Mouse (Mus musculus) hindbrain, embryonic 13.5 days (tissue): Measurements from ENCODE around the gene Gm20696. TPM values are rescaled to one million over a fixed set of nuclear protein-coding genes. Genes with fewer than 3 reads are reported as not detected.

ENCODE experiments used
- ATAC-seq: fragments of 200-750 bp; cut with Nextera tagmentation; 2 replicates; pipeline ENCODE4 v1.8.0; 2017; ENCODE audit warnings: moderate TSS enrichment; ENCODE audit not compliant: low FRiP score
- H3K27ac ChIP-seq: fragments of 300-500 bp; sonication (generic); 2 replicates; pipeline ENCODE4 v1.5.1; 2015; ENCODE audit warnings: inconsistent platforms, mild to moderate bottlenecking, moderate library complexity
- H3K27me3 ChIP-seq: fragments of 300-500 bp; sonication (generic); 2 replicates; pipeline ENCODE4 v1.6.1; 2015; ENCODE audit warnings: mild to moderate bottlenecking, inconsistent platforms
- H3K36me3 ChIP-seq: fragments of 300-500 bp; sonication (generic); 2 replicates; pipeline ENCODE4 v1.6.1; 2015; ENCODE audit warnings: mild to moderate bottlenecking, inconsistent platforms
- H3K4me1 ChIP-seq: fragments of 300-500 bp; sonication (generic); replicated peaks from 2 replicates; pipeline ENCODE4 v1.6.1; 2015; ENCODE audit warnings: inconsistent platforms
- H3K4me2 ChIP-seq: fragments of 300-500 bp; sonication (generic); 2 replicates; pipeline ENCODE4 v1.6.1; 2015; ENCODE audit warnings: inconsistent platforms, mild to moderate bottlenecking, moderate library complexity
- H3K4me3 ChIP-seq: fragments of 300-500 bp; sonication (generic); 2 replicates; pipeline ENCODE4 v1.5.1; 2015; ENCODE audit warnings: mild to moderate bottlenecking, inconsistent platforms
- H3K9ac ChIP-seq: fragments of 300-500 bp; sonication (generic); 2 replicates; pipeline ENCODE4 v1.6.1; 2015; ENCODE audit warnings: mild to moderate bottlenecking, inconsistent platforms
- H3K9me3 ChIP-seq: fragments of 300-500 bp; sonication (generic); 2 replicates; pipeline ENCODE4 v1.6.1; 2016; ENCODE audit warnings: inconsistent platforms
- WGBS: fragments of 180-500 bp; shearing (Covaris S2); methylation state at CpG from one replicate; pipeline ENCODE4 v1.1.7; 2015; 5-methylcytosine and 5-hydroxymethylcytosine counted together
- polyA plus RNA-seq: library from polyadenylated mRNA; unstranded; fragments of >200 nt; fragmentation: Nextera tagmentation; extraction: Ambion mirVana; gene quantifications from 2 replicates; pipeline ENCODE4 v1.2.1, GENCODE M21; 2015

Gene Gm20696
- polyA plus RNA-seq, 1 experiment from 2014 or later, result 2.7 TPM

DNA sequence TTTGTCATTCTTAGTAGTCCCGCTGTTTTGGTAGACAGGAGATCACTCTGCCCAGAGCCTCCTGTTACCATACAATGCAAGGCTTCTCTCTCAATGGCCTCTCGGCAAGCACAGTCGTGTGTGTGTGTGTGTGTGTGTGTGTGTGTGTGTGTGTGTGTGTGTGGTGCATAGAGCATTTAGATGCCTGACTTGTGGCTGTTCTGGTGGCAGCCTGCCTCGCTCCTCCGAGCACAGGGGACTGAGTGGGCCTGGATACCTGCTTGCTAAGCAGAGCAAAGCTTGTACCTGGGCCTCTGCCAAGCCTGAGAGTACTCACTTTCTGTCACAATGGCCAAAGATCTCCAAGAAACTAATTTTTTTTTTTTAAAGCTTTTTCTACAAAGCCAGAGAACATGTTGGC, 67.4 kb downstream of the Gm20696 start:
- H3K4me2 ChIP-seq, result peak overlapping the region; percentile 36; the same call in 1 of the 2 replicates

DNA sequence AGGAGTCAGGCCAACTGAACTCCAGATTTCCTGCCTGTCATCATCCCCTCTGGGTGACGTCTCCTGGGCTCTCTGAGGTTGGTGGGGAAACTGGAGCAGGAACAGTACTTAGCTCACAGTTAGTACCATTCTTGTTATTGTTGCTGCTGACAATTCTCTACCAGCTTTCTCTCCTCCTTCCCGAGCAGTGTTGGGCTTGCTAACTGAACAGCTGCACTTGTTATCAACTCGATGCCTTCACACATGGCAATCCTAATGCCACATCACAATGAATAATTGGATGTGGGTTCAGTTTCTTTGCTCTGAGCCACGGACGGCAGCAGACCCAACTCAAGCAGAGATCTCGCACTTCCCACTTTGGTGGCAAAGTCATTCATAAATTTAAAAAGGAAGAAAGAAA, 89.6 kb downstream of the Gm20696 start:
- Histone ChIP-seq H3K27ac (no peak overlapping the region), H3K4me3 (no peak overlapping the region), H3K9ac (no peak overlapping the region), H3K36me3 (no peaks in the 10 kb centered on the region), H3K9me3 (0 out of 2 replicates have a peak, but pooled peaks cover 4% of the 10 kb centered on the region), H3K4me2 (no peak overlapping the region), H3K4me1 (no peaks in the 10 kb centered on the region), H3K27me3 (no peaks in the 10 kb centered on the region)
- 69% methylated on average over 6 of the region's 6 CpGs for WGBS
- ATAC-seq, result no peak

More for the DNA sequence above, 67.4 kb downstream of the Gm20696 start:
- Histone ChIP-seq H3K36me3 (no peaks in the 10 kb centered on the region), H3K27me3 (peaks cover 19% of the 10 kb centered on the region), H3K4me3 (no peak overlapping the region), H3K9me3 (no peaks in the 10 kb centered on the region), H3K9ac (peak overlapping the region; percentile 59; the same call in 1 of the 2 replicates), H3K27ac (peak overlapping the region; percentile 35), H3K4me1 (peaks cover 11% of the 10 kb centered on the region)
- peak; percentile 82 for ATAC-seq
- WGBS, result 24% methylated on average over 5 of the region's 5 CpGs

DNA sequence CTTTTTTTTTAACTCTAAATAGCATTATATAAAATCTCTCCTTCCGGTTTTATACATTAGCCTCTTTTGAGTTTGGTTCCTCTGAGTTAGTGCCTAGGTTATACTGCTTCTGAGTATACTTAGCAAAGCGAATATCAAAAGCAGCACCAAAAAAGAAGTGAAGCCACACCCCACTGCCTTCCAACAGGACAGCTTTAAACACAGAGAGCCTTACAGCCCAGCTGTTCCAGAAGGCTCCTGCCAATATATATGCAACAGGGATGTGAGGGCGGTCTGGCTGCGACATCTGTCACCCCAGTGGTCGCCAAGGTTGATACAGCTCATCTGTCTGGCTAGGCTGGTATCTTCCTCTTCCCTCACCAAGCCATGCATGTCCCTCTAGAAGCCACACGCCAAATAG, 91.0 kb downstream of the Gm20696 start:
- H3K4me3 ChIP-seq, result no peak overlapping the region
- no peaks in the 10 kb centered on the region for H3K4me1 ChIP-seq
- no peak for ATAC-seq
- 78% methylated on average over 6 of the region's 6 CpGs for WGBS
- 0 out of 2 replicates have a peak, but pooled peaks cover 4% of the 10 kb centered on the region for H3K9me3 ChIP-seq
- no peak overlapping the region for H3K9ac ChIP-seq
- no peaks in the 10 kb centered on the region for H3K27me3 ChIP-seq
- H3K36me3 ChIP-seq, result no peaks in the 10 kb centered on the region
- no peak overlapping the region for H3K4me2 ChIP-seq
- no peak overlapping the region for H3K27ac ChIP-seq

DNA sequence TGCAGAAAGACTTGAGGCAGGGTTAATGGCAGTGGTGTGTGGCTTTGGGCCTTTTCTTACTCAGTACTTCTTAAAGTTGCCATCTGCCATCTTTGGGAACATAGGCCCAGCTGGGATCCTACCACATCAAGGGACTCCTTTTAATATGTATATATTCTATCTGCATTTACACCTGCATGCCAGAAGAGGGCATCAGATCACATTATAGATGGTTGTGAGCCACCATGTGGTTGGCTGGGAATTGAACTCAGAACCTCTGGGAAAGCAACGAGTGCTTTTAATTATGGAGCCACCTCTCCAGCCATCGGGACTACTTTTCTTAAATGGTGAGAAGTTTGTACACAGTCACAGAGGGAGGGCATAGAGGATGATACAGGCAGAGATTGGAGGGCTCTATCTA, 93.3 kb downstream of the Gm20696 start:
- Histone ChIP-seq H3K9ac (no peak overlapping the region), H3K27ac (no peak overlapping the region), H3K4me2 (no peak overlapping the region), H3K4me3 (no peak overlapping the region), H3K27me3 (no peaks in the 10 kb centered on the region), H3K4me1 (no peaks in the 10 kb centered on the region), H3K9me3 (0 out of 2 replicates have a peak, but pooled peaks cover 4% of the 10 kb centered on the region), H3K36me3 (no peaks in the 10 kb centered on the region)
- 91% methylated on average over 2 of the region's 2 CpGs for WGBS
- no peak for ATAC-seq

DNA sequence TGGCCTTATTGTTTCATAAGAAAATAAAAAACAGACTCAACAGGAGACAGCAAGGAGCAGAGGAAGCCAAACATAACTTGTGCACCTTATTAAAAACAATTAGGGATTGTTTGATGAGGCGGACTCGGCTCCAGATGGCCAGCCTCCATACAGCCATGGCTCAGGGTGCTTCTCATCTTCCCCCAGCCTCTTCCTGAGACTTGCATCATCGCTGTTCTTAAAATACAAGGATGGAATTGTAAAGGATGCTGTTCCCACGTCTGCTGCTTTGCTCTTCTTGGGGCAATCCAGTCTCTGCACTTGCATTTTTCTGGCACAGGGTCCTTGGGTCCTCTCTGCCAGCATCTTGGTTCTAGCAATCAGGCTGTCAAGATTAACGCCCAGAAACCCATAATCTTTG, 94.5 kb downstream of the Gm20696 start:
- Histone ChIP-seq H3K9ac (no peak overlapping the region), H3K4me3 (no peak overlapping the region), H3K27me3 (no peaks in the 10 kb centered on the region), H3K4me2 (no peak overlapping the region), H3K27ac (no peak overlapping the region), H3K36me3 (no peaks in the 10 kb centered on the region), H3K9me3 (0 out of 2 replicates have a peak, but pooled peaks cover 4% of the 10 kb centered on the region), H3K4me1 (no peaks in the 10 kb centered on the region)
- no peak for ATAC-seq
- 82% methylated on average over 5 of the region's 5 CpGs for WGBS

- H3K4me2 ChIP-seq, result no peak overlapping the region
- H3K4me1 ChIP-seq, result no peaks in the 10 kb centered on the region
- no peak overlapping the region for H3K27ac ChIP-seq
- no peaks in the 10 kb centered on the region for H3K27me3 ChIP-seq
- H3K9me3 ChIP-seq, result no peaks in the 10 kb centered on the region
- ATAC-seq, result no peak
- no peak overlapping the region for H3K4me3 ChIP-seq
- no peak overlapping the region for H3K9ac ChIP-seq
- H3K36me3 ChIP-seq, result no peaks in the 10 kb centered on the region
- 75% methylated on average over 8 of the region's 8 CpGs for WGBS
These were observed 99.7 kb downstream of the Gm20696 start for GRCm38 (mm10) chr6:99566921-99567320.

- 87% methylated on average over 3 of the region's 3 CpGs for WGBS
- H3K9ac ChIP-seq, result no peak overlapping the region
- no peak for ATAC-seq
These were observed 101.8 kb downstream of the Gm20696 start for GRCm38 (mm10) chr6:99564766-99565165.

GRCm38 (mm10) chr6:99556950-99557349, 109.6 kb downstream of the Gm20696 start:
- Histone ChIP-seq H3K9me3 (no peaks in the 10 kb centered on the region), H3K27me3 (no peaks in the 10 kb centered on the region)
- WGBS, result 87% methylated on average over 5 of the region's 5 CpGs

More at GRCm38 (mm10) chr6:99564766-99565165, 101.8 kb downstream of the Gm20696 start:
- Histone ChIP-seq H3K4me3 (no peak overlapping the region), H3K27ac (no peak overlapping the region), H3K36me3 (no peaks in the 10 kb centered on the region), H3K4me2 (no peak overlapping the region), H3K4me1 (no peaks in the 10 kb centered on the region), H3K9me3 (no peaks in the 10 kb centered on the region), H3K27me3 (no peaks in the 10 kb centered on the region)

DNA sequence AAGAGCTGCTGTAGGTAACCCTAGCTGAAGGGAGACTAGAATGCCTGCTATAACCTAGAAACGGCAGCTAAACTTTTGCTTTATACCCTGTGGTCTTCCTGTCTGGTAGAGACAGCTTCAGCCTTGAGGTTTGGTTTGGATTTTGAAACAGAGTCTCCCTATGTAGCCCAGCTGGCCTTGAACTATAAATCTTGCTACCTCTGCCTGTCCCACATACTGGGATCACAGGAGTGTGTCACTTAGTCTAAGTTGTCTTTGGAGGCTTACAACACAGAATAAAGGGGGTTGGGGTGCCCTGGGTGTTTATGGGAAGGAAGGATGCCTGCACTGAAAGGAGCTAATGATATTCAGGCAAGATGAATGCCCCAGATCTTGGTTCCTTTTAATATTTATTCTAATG, 113.8 kb downstream of the Gm20696 start:
- Histone ChIP-seq H3K4me3 (no peak overlapping the region), H3K4me2 (no peak overlapping the region), H3K9me3 (no peaks in the 10 kb centered on the region), H3K36me3 (0 out of 2 replicates have a peak, but pooled peaks cover 3% of the 10 kb centered on the region), H3K4me1 (no peaks in the 10 kb centered on the region), H3K27ac (no peak overlapping the region), H3K27me3 (no peaks in the 10 kb centered on the region), H3K9ac (no peak overlapping the region)
- WGBS, result 89% methylated on average over 1 of the region's 1 CpGs
- no peak for ATAC-seq

More at GRCm38 (mm10) chr6:99556950-99557349, 109.6 kb downstream of the Gm20696 start:
- Histone ChIP-seq H3K27ac (no peak overlapping the region), H3K36me3 (no peaks in the 10 kb centered on the region), H3K4me2 (no peak overlapping the region), H3K4me3 (no peak overlapping the region), H3K4me1 (no peaks in the 10 kb centered on the region), H3K9ac (no peak overlapping the region)
- no peak for ATAC-seq

DNA sequence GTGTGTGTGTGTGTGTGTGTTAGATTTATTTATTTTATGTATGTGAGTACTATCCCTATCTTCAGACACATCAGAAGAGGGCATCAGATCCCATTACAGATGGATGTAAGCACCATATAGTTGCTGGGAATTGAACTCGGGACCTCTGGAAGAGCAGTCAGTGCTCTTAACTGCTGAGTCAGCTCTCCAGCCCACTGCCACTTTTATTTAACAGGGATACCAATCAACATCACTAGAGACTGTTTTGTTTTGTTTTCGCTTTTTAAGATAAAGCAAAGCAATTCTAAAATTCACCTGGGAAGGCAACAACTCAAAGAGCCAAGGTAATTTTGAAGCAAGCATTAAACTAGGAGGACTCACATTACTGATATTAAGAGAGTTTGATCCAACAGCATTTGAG, 120.2 kb downstream of the Gm20696 start:
- Histone ChIP-seq H3K27ac (no peak overlapping the region), H3K27me3 (no peaks in the 10 kb centered on the region), H3K4me2 (no peak overlapping the region), H3K4me3 (no peak overlapping the region), H3K4me1 (no peaks in the 10 kb centered on the region), H3K9ac (no peak overlapping the region), H3K9me3 (no peaks in the 10 kb centered on the region), H3K36me3 (0 out of 2 replicates have a peak, but pooled peaks cover 3% of the 10 kb centered on the region)
- no peak for ATAC-seq
- WGBS, result 92% methylated on average over 2 of the region's 2 CpGs

- H3K27ac ChIP-seq, result no peak overlapping the region
- no peaks in the 10 kb centered on the region for H3K9me3 ChIP-seq
- H3K27me3 ChIP-seq, result no peaks in the 10 kb centered on the region
- WGBS, result 77% methylated on average over 6 of the region's 6 CpGs
- no peak overlapping the region for H3K4me3 ChIP-seq
- no peak for ATAC-seq
- 0 out of 2 replicates have a peak, but pooled peaks cover 3% of the 10 kb centered on the region for H3K36me3 ChIP-seq
- no peak overlapping the region for H3K9ac ChIP-seq
- no peak overlapping the region for H3K4me2 ChIP-seq
- H3K4me1 ChIP-seq, result no peaks in the 10 kb centered on the region
These were observed 121.2 kb downstream of the Gm20696 start for GRCm38 (mm10) chr6:99545437-99545836.

DNA sequence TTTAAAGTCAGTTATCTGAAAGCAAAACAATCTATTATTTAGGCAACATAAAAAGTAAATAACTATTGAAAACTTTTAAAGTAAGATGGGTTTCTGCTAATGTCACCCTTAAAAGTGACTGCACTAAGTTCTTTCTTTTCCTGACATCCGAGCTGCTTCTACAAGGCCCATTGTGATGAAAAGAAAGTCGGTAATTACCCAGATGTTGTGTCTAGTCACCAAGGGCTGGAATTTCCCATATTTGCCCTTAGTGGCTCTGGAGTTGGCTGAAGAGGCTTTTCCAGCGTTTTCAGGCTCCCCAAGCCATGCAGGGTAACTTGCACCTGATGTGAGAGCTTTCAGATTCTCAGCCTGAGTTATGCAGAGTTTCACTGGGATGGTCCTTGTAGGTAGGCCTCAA, 125.5 kb downstream of the Gm20696 start:
- no peaks in the 10 kb centered on the region for H3K9me3 ChIP-seq
- no peaks in the 10 kb centered on the region for H3K4me1 ChIP-seq
- H3K27ac ChIP-seq, result no peak overlapping the region
- H3K36me3 ChIP-seq, result no peaks in the 10 kb centered on the region
- no peak overlapping the region for H3K9ac ChIP-seq
- no peak for ATAC-seq
- no peak overlapping the region for H3K4me2 ChIP-seq
- H3K27me3 ChIP-seq, result no peaks in the 10 kb centered on the region
- whole genome bisulfite sequencing, result 46% methylated on average over 3 of the region's 3 CpGs
- no peak overlapping the region for H3K4me3 ChIP-seq

- H3K27me3 ChIP-seq, result no peaks in the 10 kb centered on the region
- WGBS, result 74% methylated on average over 6 of the region's 6 CpGs
These were observed 125.9 kb downstream of the Gm20696 start for GRCm38 (mm10) chr6:99540653-99541052.

More at GRCm38 (mm10) chr6:99540653-99541052, 125.9 kb downstream of the Gm20696 start:
- H3K27ac ChIP-seq, result no peak overlapping the region
- H3K4me1 ChIP-seq, result no peaks in the 10 kb centered on the region
- no peaks in the 10 kb centered on the region for H3K36me3 ChIP-seq
- H3K4me2 ChIP-seq, result no peak overlapping the region
- H3K4me3 ChIP-seq, result no peak overlapping the region
- no peak overlapping the region for H3K9ac ChIP-seq
- no peak for ATAC-seq
- H3K9me3 ChIP-seq, result no peaks in the 10 kb centered on the region
